Mouse (Mus musculus) neural tube, embryonic 14.5 days (tissue): ENCODE measurements at regions not wholly inside any gene's neighbourhood (a gene's known extent, or its start where the extent isn't known, plus 50 kb on each side); places are given as distances from the start of the nearest gene placed in this dataset.

ENCODE experiments used
- ATAC-seq: fragments of 200-750 bp; cut with Nextera tagmentation; 2 replicates; pipeline ENCODE4 v1.8.0; 2017; ENCODE audit warnings: low read depth, mild to moderate bottlenecking, moderate TSS enrichment, moderate library complexity
- H3K27ac ChIP-seq: fragments of 300-500 bp; sonication (generic); 2 replicates; pipeline ENCODE4 v1.5.1; 2014; ENCODE audit warnings: low read depth, mild to moderate bottlenecking, control low read depth, low read length, moderate library complexity, mixed read lengths
- H3K27me3 ChIP-seq: fragments of 300-500 bp; sonication (generic); 2 replicates; pipeline ENCODE4 v1.6.1; 2014; ENCODE audit warnings: low read length; ENCODE audit not compliant: control insufficient read depth, insufficient read depth
- H3K36me3 ChIP-seq: fragments of 300-500 bp; sonication (generic); 2 replicates; pipeline ENCODE4 v1.6.1; 2014; ENCODE audit warnings: low read length, mixed read lengths; ENCODE audit not compliant: control insufficient read depth, insufficient read depth
- H3K4me1 ChIP-seq: fragments of 300-500 bp; sonication (generic); 2 replicates; pipeline ENCODE4 v1.6.1; 2014; ENCODE audit warnings: low read length; ENCODE audit not compliant: control insufficient read depth, insufficient read depth
- H3K4me2 ChIP-seq: fragments of 300-500 bp; sonication (generic); 2 replicates; pipeline ENCODE4 v1.6.1; 2014; ENCODE audit warnings: mild to moderate bottlenecking, low read depth, low read length, control low read depth
- H3K4me3 ChIP-seq: fragments of 300-500 bp; sonication (generic); 2 replicates; pipeline ENCODE4 v1.5.1; 2014; ENCODE audit warnings: low read depth, low read length, control low read depth, mixed read lengths
- H3K9ac ChIP-seq: fragments of 300-500 bp; sonication (generic); replicated peaks from 2 replicates; pipeline ENCODE4 v1.6.1; 2014; ENCODE audit warnings: low read depth, mild to moderate bottlenecking, control low read depth, low read length, mixed read lengths
- H3K9me3 ChIP-seq: fragments of 300-500 bp; sonication (generic); 2 replicates; pipeline ENCODE4 v1.6.1; 2016; ENCODE audit warnings: low read length; ENCODE audit not compliant: control insufficient read depth
- WGBS: fragments of 180-500 bp; shearing (Covaris S2); extraction: QIAGEN DNeasy Blood & Tissue Kit; methylation state at CpG from one replicate; pipeline ENCODE4 v1.1.7; 2014; 5-methylcytosine and 5-hydroxymethylcytosine counted together

- H3K9me3 ChIP-seq, result no peaks in the 10 kb centered on the region
- H3K9ac ChIP-seq, result no peak overlapping the region
- no peaks in the 10 kb centered on the region for H3K36me3 ChIP-seq
- no peak overlapping the region for H3K4me3 ChIP-seq
- H3K27me3 ChIP-seq, result no peaks in the 10 kb centered on the region
- H3K27ac ChIP-seq, result peak overlapping the region; percentile 67
- ATAC-seq, result no peak
- WGBS, result 54% methylated on average over 2 of the region's 2 CpGs
- no peak overlapping the region for H3K4me2 ChIP-seq
- peaks cover 9% of the 10 kb centered on the region; the same call in 1 of the 2 replicates for H3K4me1 ChIP-seq
Measured at GRCm38 (mm10) chr16:77684521-77684920, 82.6 kb upstream of the Gm11146 start.

- Histone ChIP-seq H3K27ac (no peak overlapping the region), H3K4me1 (peaks cover 10% of the 10 kb centered on the region), H3K4me3 (no peak overlapping the region), H3K9me3 (no peaks in the 10 kb centered on the region), H3K27me3 (no peaks in the 10 kb centered on the region), H3K9ac (no peak overlapping the region), H3K4me2 (no peak overlapping the region), H3K36me3 (no peaks in the 10 kb centered on the region)
- 32% methylated on average over 2 of the region's 2 CpGs for WGBS
- no peak for ATAC-seq
Measured at GRCm38 (mm10) chr16:77679234-77679633, 77.3 kb upstream of the Gm11146 start.

GRCm38 (mm10) chr16:77676805-77677204 lies 74.9 kb upstream of the Gm11146 start:
- Histone ChIP-seq H3K4me3 (no peak overlapping the region), H3K9me3 (no peaks in the 10 kb centered on the region), H3K27ac (peak overlapping the region; percentile 60; the same call in 1 of the 2 replicates), H3K36me3 (no peaks in the 10 kb centered on the region), H3K9ac (no peak overlapping the region), H3K27me3 (no peaks in the 10 kb centered on the region), H3K4me1 (peaks cover 10% of the 10 kb centered on the region), H3K4me2 (no peak overlapping the region)
- 33% methylated on average over 2 of the region's 2 CpGs for WGBS
- ATAC-seq, result no peak; the same call in 1 of the 2 replicates

GRCm38 (mm10) chr16:77675885-77676597 lies 74.1 kb upstream of the Gm11146 start:
- Histone ChIP-seq H3K4me3 (no peak overlapping the region), H3K27ac (peak overlapping the region; percentile 85), H3K27me3 (no peaks in the 10 kb centered on the region), H3K4me2 (no peak overlapping the region), H3K36me3 (no peaks in the 10 kb centered on the region), H3K9me3 (no peaks in the 10 kb centered on the region), H3K4me1 (peaks cover 10% of the 10 kb centered on the region), H3K9ac (no peak overlapping the region)
- 17% methylated on average over 6 of the region's 6 CpGs for whole genome bisulfite sequencing
- peak; percentile 85 for ATAC-seq

- Histone ChIP-seq H3K4me2 (no peak overlapping the region), H3K27ac (no peak overlapping the region), H3K4me1 (0 out of 2 replicates have a peak, but pooled peaks cover 8% of the 10 kb centered on the region), H3K4me3 (no peak overlapping the region), H3K36me3 (0 out of 2 replicates have a peak, but pooled peaks cover 3% of the 10 kb centered on the region), H3K9me3 (no peaks in the 10 kb centered on the region), H3K9ac (no peak overlapping the region), H3K27me3 (no peaks in the 10 kb centered on the region)
- no peak for ATAC-seq
- 95% methylated on average over 2 of the region's 2 CpGs for WGBS
Measured at GRCm38 (mm10) chr16:77671253-77671652, 69.4 kb upstream of the Gm11146 start.

GRCm38 (mm10) chr16:77665781-77666180 lies 63.9 kb upstream of the Gm11146 start:
- no peak overlapping the region for H3K4me3 ChIP-seq
- H3K4me1 ChIP-seq, result peaks cover 30% of the 10 kb centered on the region; the same call in 1 of the 2 replicates
- WGBS, result 84% methylated on average over 4 of the region's 4 CpGs
- no peak for ATAC-seq
- H3K9me3 ChIP-seq, result no peaks in the 10 kb centered on the region
- no peak overlapping the region; the same call in 1 of the 2 replicates for H3K27ac ChIP-seq
- H3K9ac ChIP-seq, result no peak overlapping the region
- no peaks in the 10 kb centered on the region for H3K27me3 ChIP-seq
- H3K4me2 ChIP-seq, result no peak overlapping the region
- H3K36me3 ChIP-seq, result 0 out of 2 replicates have a peak, but pooled peaks cover 3% of the 10 kb centered on the region

- peak overlapping the region; percentile 22; the same call in 1 of the 2 replicates for H3K4me2 ChIP-seq
- ATAC-seq, result peak; percentile 89
- H3K4me1 ChIP-seq, result peaks cover 31% of the 10 kb centered on the region; the same call in 1 of the 2 replicates
- H3K9ac ChIP-seq, result peak overlapping the region; percentile 25; the same call in 1 of the 2 replicates
- no peaks in the 10 kb centered on the region for H3K27me3 ChIP-seq
- peak overlapping the region; percentile 85 for H3K27ac ChIP-seq
- no peak overlapping the region for H3K4me3 ChIP-seq
- H3K36me3 ChIP-seq, result no peaks in the 10 kb centered on the region
- H3K9me3 ChIP-seq, result no peaks in the 10 kb centered on the region
- WGBS, result 11% methylated on average over 4 of the region's 4 CpGs
Measured at GRCm38 (mm10) chr16:77662107-77662518, 60.2 kb upstream of the Gm11146 start.

- no peaks in the 10 kb centered on the region for H3K9me3 ChIP-seq
- WGBS, result 13% methylated on average over 3 of the region's 3 CpGs
- H3K4me1 ChIP-seq, result peaks cover 7% of the 10 kb centered on the region
- H3K27me3 ChIP-seq, result no peaks in the 10 kb centered on the region
- no peak overlapping the region for H3K4me2 ChIP-seq
- H3K9ac ChIP-seq, result no peak overlapping the region
- no peaks in the 10 kb centered on the region for H3K36me3 ChIP-seq
- no peak overlapping the region for H3K4me3 ChIP-seq
- peak; percentile 85 for ATAC-seq
- no peak overlapping the region for H3K27ac ChIP-seq
Measured at GRCm38 (mm10) chr16:77653306-77653705, 51.4 kb upstream of the Gm11146 start.
